Mouse (Mus musculus) 3134 (cell line): ENCODE measurements around the gene Sapcd2.

ENCODE experiments used
- DNase-seq: peaks from one replicate; pipeline ENCODE4 v3.0.0-alpha.2; 2011; ENCODE audit warnings: low spot score; ENCODE audit not compliant: insufficient read length; ENCODE audit errors: extremely low read depth

Gene Sapcd2

GRCm38 (mm10) chr2:25371764-25372643, at the start of gene Sapcd2:
TSS of gene Sapcd2 (plus strand) at chr2:25372321.
- peak; percentile 88 for DNase-seq

GRCm38 (mm10) chr2:25326036-25326435, 46.1 kb upstream of the Sapcd2 start:
- DNase-seq = no peak

- no peak for DNase-seq
These were observed 43.7 kb upstream of the Sapcd2 start for GRCm38 (mm10) chr2:25328440-25328839.

GRCm38 (mm10) chr2:25331470-25331869, 40.7 kb upstream of the Sapcd2 start:
- no peak for DNase-seq

- peak; percentile 96 for DNase-seq
These were observed 39.6 kb upstream of the Sapcd2 start, which contains the start of gene Man1b1 for GRCm38 (mm10) chr2:25332286-25333160. TSS of gene Man1b1 (plus strand) at chr2:25332338.

GRCm38 (mm10) chr2:25333569-25333968, 38.6 kb upstream of the Sapcd2 start:
- DNase-seq = no peak

- no peak for DNase-seq
These were observed 33.8 kb upstream of the Sapcd2 start for GRCm38 (mm10) chr2:25338303-25338702.

GRCm38 (mm10) chr2:25348162-25348561, 24.0 kb upstream of the Sapcd2 start:
- DNase-seq = no peak

GRCm38 (mm10) chr2:25349499-25349898, 22.6 kb upstream of the Sapcd2 start:
- DNase-seq = no peak

- no peak for DNase-seq
These were observed 21.4 kb upstream of the Sapcd2 start for GRCm38 (mm10) chr2:25350701-25351100.

GRCm38 (mm10) chr2:25354211-25354610, 17.9 kb upstream of the Sapcd2 start:
- DNase-seq = no peak

- DNase-seq = no peak
These were observed 16.6 kb upstream of the Sapcd2 start for GRCm38 (mm10) chr2:25355419-25356066.

GRCm38 (mm10) chr2:25356208-25357079, 15.7 kb upstream of the Sapcd2 start, which contains the start of gene Dpp7:
TSS of gene Dpp7 (minus strand) at chr2:25356359.
- peak; percentile 76 for DNase-seq

- DNase-seq = no peak
These were observed 12.3 kb upstream of the Sapcd2 start for GRCm38 (mm10) chr2:25359848-25360247.

- DNase-seq = peak; percentile 63
These were observed 8.5 kb upstream of the Sapcd2 start for GRCm38 (mm10) chr2:25363478-25364178.

- no peak for DNase-seq
These were observed 7.8 kb upstream of the Sapcd2 start for GRCm38 (mm10) chr2:25364313-25364712.

GRCm38 (mm10) chr2:25364761-25365090, 7.4 kb upstream of the Sapcd2 start:
- DNase-seq = no peak

- DNase-seq = peak; percentile 96
These were observed 6.9 kb upstream of the Sapcd2 start, which contains the start of gene Uap1l1 for GRCm38 (mm10) chr2:25365091-25365761. TSS of gene Uap1l1 (minus strand) at chr2:25365682.

GRCm38 (mm10) chr2:25369996-25370395, 2.1 kb upstream of the Sapcd2 start:
- DNase-seq = no peak
